Mouse (Mus musculus) v-Abl transformed pro-B cells (cell line): ENCODE results near the gene Gm20388.

Experiments used
- in situ Hi-C, 2 experiments: fragments of 400-800 bp; cut with MboI; formaldehyde crosslinking; loops; one replicate each; pipeline ENCODE4 v1.15.1; 2025; ENCODE audit not compliant: unreplicated experiment in 2 of 2

Gene Gm20388

DNA sequence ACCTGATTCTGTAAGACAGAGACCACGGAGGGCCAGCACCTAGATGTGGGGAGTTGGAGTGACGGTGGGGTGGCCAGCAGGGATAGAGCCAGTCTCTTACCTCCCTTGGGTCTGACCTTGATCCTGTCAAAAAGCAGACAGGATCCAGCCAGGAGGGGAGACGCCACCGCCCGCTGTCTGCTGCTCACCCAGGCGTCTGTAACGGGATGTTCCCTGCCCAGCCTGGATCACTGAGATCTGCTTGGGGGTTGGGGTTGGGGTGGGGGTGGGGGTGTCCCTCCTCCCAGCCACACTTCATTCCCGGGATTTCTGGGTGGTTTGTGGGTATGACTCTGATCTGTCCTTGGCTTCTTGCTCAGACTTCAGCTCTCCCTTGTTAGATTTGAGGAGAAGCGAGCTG is 91.7 kb downstream of the Gm20388 start:
- in situ Hi-C loops: no loop called here

- in situ Hi-C loops: no loop called here
Observed at GRCm38 (mm10) chr8:120004154-120004702, 93.6 kb downstream of the Gm20388 start.

GRCm38 (mm10) chr8:120004705-120005381 is 94.2 kb downstream of the Gm20388 start:
- in situ Hi-C loops: no loop called here

GRCm38 (mm10) chr8:120006645-120007160 is 96.1 kb downstream of the Gm20388 start:
- in situ Hi-C loops: no loop called here

- in situ Hi-C loops: no loop called here
Observed at GRCm38 (mm10) chr8:120007178-120007577, 96.5 kb downstream of the Gm20388 start.

GRCm38 (mm10) chr8:120009284-120009683 is 98.6 kb downstream of the Gm20388 start:
- in situ Hi-C loops: no loop called here

GRCm38 (mm10) chr8:120012491-120012890 is 101.8 kb downstream of the Gm20388 start:
- in situ Hi-C loops: no loop called here

GRCm38 (mm10) chr8:120012927-120013326 is 102.3 kb downstream of the Gm20388 start:
- in situ Hi-C loops: no loop called here

- in situ Hi-C loops: no loop called here
Observed at GRCm38 (mm10) chr8:120014267-120015023, 103.8 kb downstream of the Gm20388 start.

- in situ Hi-C loops: no loop called here
Observed at GRCm38 (mm10) chr8:120015916-120016315, 105.3 kb downstream of the Gm20388 start.

- in situ Hi-C loops: no loop called here
Observed at GRCm38 (mm10) chr8:120016424-120016823, 105.8 kb downstream of the Gm20388 start.

DNA sequence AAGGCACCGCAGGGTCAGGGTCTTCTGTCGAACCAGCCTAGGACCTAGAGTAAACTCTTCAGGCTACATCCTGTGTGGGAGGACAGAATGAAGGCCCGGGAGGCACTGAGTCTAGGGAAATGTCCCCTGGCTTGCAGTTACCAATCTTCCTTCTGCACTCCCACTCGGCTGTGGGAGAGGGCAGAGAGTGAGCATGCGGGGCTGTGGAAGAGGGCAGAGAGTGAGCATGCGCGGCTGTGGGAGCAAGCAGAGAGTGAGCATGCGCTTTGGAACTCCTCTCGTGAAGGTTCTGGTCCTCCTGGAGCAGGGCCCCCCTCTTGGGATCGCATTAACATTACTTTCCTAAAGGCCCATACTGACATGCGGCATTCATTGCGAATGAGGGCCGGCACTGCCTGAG is 106.7 kb downstream of the Gm20388 start:
- in situ Hi-C loops: no loop called here

DNA sequence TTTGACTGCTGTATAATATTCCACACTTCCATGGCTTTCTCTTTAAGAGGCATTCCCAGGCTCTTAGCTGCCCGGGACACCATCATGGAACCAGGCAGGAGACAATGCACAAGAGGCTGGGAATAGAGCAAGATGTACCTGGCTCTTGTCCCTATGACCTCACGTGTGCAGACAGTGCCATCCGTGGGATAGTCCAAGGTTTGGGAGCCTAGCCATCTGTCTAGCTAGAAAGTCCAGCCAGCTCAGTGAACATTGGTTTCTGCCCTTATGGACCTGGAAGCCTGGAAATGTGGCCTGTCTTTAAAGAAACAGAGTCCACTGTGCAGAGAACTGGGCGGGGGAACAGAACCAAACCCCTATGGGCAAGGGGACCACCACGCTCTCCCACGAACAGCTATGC is 107.1 kb downstream of the Gm20388 start:
- in situ Hi-C loops: no loop called here

- in situ Hi-C loops: no loop called here
Observed at GRCm38 (mm10) chr8:120018379-120018778, 107.7 kb downstream of the Gm20388 start.

DNA sequence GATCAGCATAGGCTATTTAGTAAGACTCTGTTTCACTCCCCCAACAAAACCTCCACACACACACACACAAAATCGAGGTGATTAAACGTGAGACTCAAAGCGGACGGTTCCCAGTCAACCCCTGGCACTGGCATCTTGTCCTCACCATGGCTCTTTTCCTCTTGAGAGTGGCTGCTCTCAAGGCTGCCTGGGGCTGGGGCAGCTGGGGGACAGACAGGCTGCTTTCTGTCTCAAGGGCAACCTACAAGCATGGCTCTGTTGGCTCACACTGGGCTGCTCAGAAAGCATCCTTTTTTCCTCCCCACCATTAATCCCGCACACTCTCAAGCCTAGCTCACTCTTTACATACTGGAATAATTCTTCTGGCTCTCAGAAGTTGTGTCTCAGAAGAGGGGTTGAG is 108.7 kb downstream of the Gm20388 start:
- in situ Hi-C loops: no loop called here

DNA sequence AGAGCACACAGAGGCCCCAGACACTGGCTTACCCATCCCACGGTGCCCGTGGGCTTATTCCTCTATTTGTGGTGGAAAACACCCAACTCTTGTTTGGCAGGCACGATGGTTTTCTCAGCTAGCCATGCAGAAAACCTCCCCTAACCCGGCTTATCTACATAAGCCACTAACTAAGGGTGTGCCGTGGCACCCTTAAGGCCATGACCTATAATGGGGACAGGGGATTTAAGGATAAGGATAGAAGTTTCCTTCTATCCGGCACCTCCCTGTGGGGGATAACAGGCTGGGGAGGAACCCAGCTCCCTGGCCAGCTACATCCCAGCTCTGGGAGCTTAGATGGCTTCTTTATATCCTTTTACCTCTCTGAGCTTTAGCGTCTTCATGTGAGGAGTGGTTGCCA is 109.7 kb downstream of the Gm20388 start:
- in situ Hi-C loops: no loop called here

- in situ Hi-C loops: no loop called here
Observed at GRCm38 (mm10) chr8:120026199-120026598, 115.6 kb downstream of the Gm20388 start.

GRCm38 (mm10) chr8:120026991-120027390 is 116.3 kb downstream of the Gm20388 start:
- in situ Hi-C loops: no loop called here

GRCm38 (mm10) chr8:120030447-120030846 is 119.8 kb downstream of the Gm20388 start:
- in situ Hi-C loops: no loop called here

- in situ Hi-C loops: no loop called here
Observed at GRCm38 (mm10) chr8:120032549-120033208, 122.0 kb downstream of the Gm20388 start.

- in situ Hi-C loops: no loop called here
Observed at GRCm38 (mm10) chr8:120034471-120034870, 123.8 kb downstream of the Gm20388 start.
